Mouse (Mus musculus) brain, adult 10 weeks (tissue): ENCODE results near the gene Atp2a1. TPM values are rescaled to one million over a fixed set of nuclear protein-coding genes. Genes with fewer than 3 reads are reported as not detected.

Source experiments
- polyA plus RNA-seq: library from polyadenylated mRNA; stranded (reverse); fragments of 350-450 nt; fragmentation: Illumina TruSeq; extraction: RNeasy Lipid Tissue Mini Kit (QIAGEN cat#74804); gene quantifications from one replicate; pipeline ENCODE4 v1.2.3, GENCODE M21; 2015; ENCODE audit warnings: low read depth, low replicate concordance

The Atp2a1 gene
- polyA plus RNA-seq: 3.4 TPM

GRCm38 (mm10) chr7:126463004-126463403 is at the start of gene Atp2a1:
Gene Atp2a1, minus strand, starts transcription at chr7:126463108.

GRCm38 (mm10) chr7:126503273-126503878 is 40.5 kb upstream of the Atp2a1 start, which contains the start of gene Atxn2l:
Gene Atxn2l, minus strand, starts transcription at chr7:126503437.

GRCm38 (mm10) chr7:126487052-126487483 is 24.2 kb upstream of the Atp2a1 start, which contains the start of gene Tufm:
Gene Tufm, plus strand, starts transcription at chr7:126487361.

GRCm38 (mm10) chr7:126474993-126475581 is 12.2 kb upstream of the Atp2a1 start, which contains the start of gene Sh2b1:
Gene Sh2b1, minus strand, starts transcription at chr7:126475424.

GRCm38 (mm10) chr7:126428631-126429502 is 34.0 kb downstream of the Atp2a1 start, which contains the start of gene Rabep2:
Gene Rabep2, plus strand, starts transcription at chr7:126428759.

GRCm38 (mm10) chr7:126414725-126415124 is 48.2 kb downstream of the Atp2a1 start, which contains the start of gene Cd19:
Gene Cd19, minus strand, starts transcription at chr7:126414889.

GRCm38 (mm10) chr7:126396298-126397119 is 66.4 kb downstream of the Atp2a1 start, which contains the start of gene Nfatc2ip:
Gene Nfatc2ip, minus strand, starts transcription at chr7:126396737.

Other genes starting within 250 kb of the Atp2a1 start
- gene Sbk1, start 190.5 kb downstream of the Atp2a1 start, polyA plus RNA-seq: 46.9 TPM
- 1.1 TPM for gene Lat, start 93.5 kb downstream of the Atp2a1 start, polyA plus RNA-seq
- gene Spns1, start 85.7 kb downstream of the Atp2a1 start, polyA plus RNA-seq: 62.2 TPM
- 4.5 TPM for gene Nfatc2ip, start 66.4 kb downstream of the Atp2a1 start, polyA plus RNA-seq
- gene Cd19, start 48.2 kb downstream of the Atp2a1 start, polyA plus RNA-seq: not detected
- 11.4 TPM for gene Rabep2, start 34.3 kb downstream of the Atp2a1 start, polyA plus RNA-seq
- gene Sh2b1, start 12.3 kb upstream of the Atp2a1 start, polyA plus RNA-seq: 59.1 TPM
- 89.6 TPM for gene Tufm, start 24.3 kb upstream of the Atp2a1 start, polyA plus RNA-seq
- 90.7 TPM for gene Atxn2l, start 40.3 kb upstream of the Atp2a1 start, polyA plus RNA-seq
- 135 TPM for gene Eif3c, start 103.3 kb upstream of the Atp2a1 start, polyA plus RNA-seq
- 0.80 TPM for gene Apobr, start 121.8 kb upstream of the Atp2a1 start, polyA plus RNA-seq
- gene Cln3, start 122.7 kb upstream of the Atp2a1 start, polyA plus RNA-seq: 21.6 TPM
- not detected for gene Il27, start 131.8 kb upstream of the Atp2a1 start, polyA plus RNA-seq
- 19.3 TPM for gene Nupr1, start 167.8 kb upstream of the Atp2a1 start, polyA plus RNA-seq
- 22.6 TPM for gene Sgf29, start 186.2 kb upstream of the Atp2a1 start, polyA plus RNA-seq
- 21.5 TPM for gene Sult1a1, start 213.3 kb upstream of the Atp2a1 start, polyA plus RNA-seq
- 64.2 TPM for gene Bola2, start 232.3 kb upstream of the Atp2a1 start, polyA plus RNA-seq
- 14.6 TPM for gene Slx1b, start 232.7 kb upstream of the Atp2a1 start, polyA plus RNA-seq
- 136 TPM for gene Coro1a, start 244.7 kb upstream of the Atp2a1 start, polyA plus RNA-seq